Mouse (Mus musculus) embryonic fibroblast, embryonic 13.5 days (primary cell): ENCODE data around the gene Actn4. TPM values are rescaled to one million over a fixed set of nuclear protein-coding genes. Genes with fewer than 3 reads are reported as not detected.
"Not testable (repeated sequence)": the region's sequence is repeated elsewhere in the genome, so short reads cannot be mapped to it uniquely, and the experiment has no call there.

ENCODE experiments used
- H3K27ac ChIP-seq: 2 replicates; pipeline ENCODE4 v1.5.1; 2012; ENCODE audit warnings: low read length, control low read depth, inconsistent platforms; ENCODE audit not compliant: insufficient read depth
- H3K4me1 ChIP-seq: 2 replicates; pipeline ENCODE4 v1.6.1; 2011; ENCODE audit warnings: low read length; ENCODE audit not compliant: control insufficient read depth, insufficient read depth
- H3K4me3 ChIP-seq: 2 replicates; pipeline ENCODE4 v1.5.1; 2011; ENCODE audit warnings: mild to moderate bottlenecking, control low read depth, low read length; ENCODE audit not compliant: insufficient read depth
- CTCF ChIP-seq: IDR thresholded peaks from 2 replicates; pipeline ENCODE4 v1.5.1; 2011; ENCODE audit warnings: mild to moderate bottlenecking, control low read depth, low read length, moderate library complexity, borderline replicate concordance; ENCODE audit not compliant: insufficient read depth
- POLR2A ChIP-seq: IDR thresholded peaks from 2 replicates; pipeline ENCODE4 v1.6.1; 2011; ENCODE audit warnings: low read depth, mild to moderate bottlenecking, control low read depth, low read length, moderate library complexity
- polyA plus RNA-seq: library from polyadenylated mRNA; stranded (reverse); fragments of >200 nt; gene quantifications from 2 replicates; pipeline ENCODE4 v1.2.4, GENCODE M21; 2011; ENCODE audit warnings: low read depth; ENCODE audit not compliant: missing spikeins, insufficient read length

Gene Actn4
- polyA plus RNA-seq, 1 experiment, result 446 TPM

GRCm38 (mm10) chr7:28899972-28900371 lies 62.2 kb downstream of the Actn4 start:
- Histone ChIP-seq H3K4me1 (peaks cover 2% of the 10 kb centered on the region; the same call in 1 of the 2 replicates), H3K27ac (no peak overlapping the region), H3K4me3 (no peak overlapping the region)
- TF ChIP-seq POLR2A, result no peak
- TF ChIP-seq CTCF, result no peak

GRCm38 (mm10) chr7:28897661-28898060 lies 64.5 kb downstream of the Actn4 start:
- Histone ChIP-seq H3K4me1 (0 out of 2 replicates have a peak, but pooled peaks cover 2% of the 10 kb centered on the region), H3K27ac (no peak overlapping the region), H3K4me3 (no peak overlapping the region)
- no peak for TF ChIP-seq CTCF
- TF ChIP-seq POLR2A, result no peak

- Histone ChIP-seq H3K4me1 (no peaks in the 10 kb centered on the region), H3K27ac (no peak overlapping the region), H3K4me3 (no peak overlapping the region)
- no peak for TF ChIP-seq POLR2A
These were observed 67.2 kb downstream of the Actn4 start for GRCm38 (mm10) chr7:28894942-28895341.

GRCm38 (mm10) chr7:28893643-28894265 lies 68.4 kb downstream of the Actn4 start:
- Histone ChIP-seq H3K27ac (no peak overlapping the region), H3K4me1 (no peaks in the 10 kb centered on the region), H3K4me3 (no peak overlapping the region)
- TF ChIP-seq CTCF (peak; percentile 32; the same call in 1 of the 2 replicates), POLR2A (no peak)

DNA sequence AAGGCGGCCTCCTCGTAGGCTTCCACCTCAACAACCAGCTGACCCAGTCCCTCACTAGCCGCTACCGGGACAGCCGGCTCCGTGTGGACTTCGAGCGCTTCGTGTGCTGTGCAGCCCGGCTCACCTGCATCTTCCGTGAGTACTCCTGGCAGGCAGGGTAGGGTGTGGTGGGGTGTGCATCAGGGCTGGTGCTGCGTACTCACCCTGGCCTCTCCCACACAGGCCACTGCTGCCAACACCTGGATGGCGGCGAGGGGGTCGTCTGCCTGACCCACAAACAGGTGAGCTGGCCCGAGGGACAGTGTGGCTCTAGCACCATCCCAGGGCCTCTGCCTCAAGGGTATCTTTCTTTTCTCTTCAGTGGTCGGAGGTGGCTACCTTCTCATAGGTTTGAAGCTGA lies 69.5 kb downstream of the Actn4 start:
- no peaks in the 10 kb centered on the region for H3K4me1 ChIP-seq
- TF ChIP-seq CTCF (no peak), POLR2A (no peak)
- H3K27ac ChIP-seq, result no peak overlapping the region
- no peak overlapping the region for H3K4me3 ChIP-seq

DNA sequence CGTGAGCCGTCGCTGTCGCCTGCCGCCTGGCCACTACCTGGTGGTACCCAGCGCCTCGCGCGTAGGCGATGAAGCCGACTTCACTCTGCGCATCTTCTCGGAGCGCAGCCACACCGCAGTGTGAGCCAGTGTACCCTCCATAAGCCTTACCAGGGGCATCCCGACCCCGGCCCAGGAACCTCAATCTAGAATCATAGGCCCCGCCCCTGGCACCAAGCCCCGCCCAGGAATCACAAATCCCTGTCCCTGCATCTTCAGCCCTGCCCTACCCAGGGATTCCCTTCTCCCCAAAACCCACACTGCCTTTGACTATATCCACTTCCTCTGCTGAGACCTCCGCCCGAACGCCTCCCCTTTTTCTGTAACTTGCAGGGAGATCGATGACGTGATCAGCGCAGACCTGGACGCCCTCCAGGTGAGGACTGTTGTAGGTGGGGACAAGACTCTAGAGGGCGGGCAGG lies 73.4 kb downstream of the Actn4 start:
- Histone ChIP-seq H3K4me3 (no peak overlapping the region), H3K27ac (no peak overlapping the region), H3K4me1 (no peaks in the 10 kb centered on the region)
- TF ChIP-seq CTCF (no peak), POLR2A (no peak)

DNA sequence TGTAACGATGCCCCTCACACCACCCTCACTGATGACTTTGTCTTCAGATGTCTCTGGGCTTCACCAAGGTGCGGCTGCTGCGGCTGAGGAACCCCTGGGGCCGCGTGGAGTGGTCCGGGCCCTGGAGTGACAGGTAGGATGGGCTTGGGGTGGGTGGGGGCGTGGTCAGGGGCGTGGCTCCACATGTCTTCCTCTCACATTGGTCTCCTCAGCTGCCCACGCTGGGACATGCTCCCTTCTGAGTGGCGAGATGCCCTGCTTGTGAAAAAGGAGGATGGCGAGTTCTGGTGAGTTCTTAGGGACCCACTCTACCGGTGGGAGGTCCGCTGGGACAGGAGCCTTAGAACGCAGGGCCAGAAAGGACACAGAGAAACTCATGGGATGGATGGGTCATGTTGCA lies 75.7 kb downstream of the Actn4 start:
- TF ChIP-seq POLR2A (no peak), CTCF (no peak)
- Histone ChIP-seq H3K27ac (no peak overlapping the region), H3K4me1 (no peaks in the 10 kb centered on the region), H3K4me3 (no peak overlapping the region)

GRCm38 (mm10) chr7:28883704-28884103 lies 78.4 kb downstream of the Actn4 start:
- not testable (repeated sequence) for H3K4me1 ChIP-seq, H3K27ac ChIP-seq, H3K4me3 ChIP-seq

DNA sequence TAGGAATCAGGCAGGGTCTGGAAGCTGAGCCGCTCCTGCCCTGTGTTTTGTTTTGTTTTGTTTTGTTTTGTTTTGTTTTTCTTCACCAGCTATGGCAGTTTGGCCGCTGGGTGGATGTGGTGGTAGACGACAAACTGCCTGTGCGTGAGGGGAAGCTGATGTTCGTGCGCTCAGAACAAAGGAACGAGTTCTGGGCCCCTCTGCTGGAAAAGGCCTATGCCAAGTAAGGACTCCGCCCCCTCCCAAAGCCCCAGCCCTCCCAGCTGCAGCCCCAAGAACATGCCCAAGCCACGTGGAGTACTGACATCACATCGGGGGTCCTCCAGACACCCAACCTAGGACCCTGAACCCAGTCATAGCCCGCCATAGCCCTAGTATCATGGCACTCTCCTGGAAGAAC lies 79.1 kb downstream of the Actn4 start:
- TF ChIP-seq CTCF (no peak), POLR2A (no peak)

DNA sequence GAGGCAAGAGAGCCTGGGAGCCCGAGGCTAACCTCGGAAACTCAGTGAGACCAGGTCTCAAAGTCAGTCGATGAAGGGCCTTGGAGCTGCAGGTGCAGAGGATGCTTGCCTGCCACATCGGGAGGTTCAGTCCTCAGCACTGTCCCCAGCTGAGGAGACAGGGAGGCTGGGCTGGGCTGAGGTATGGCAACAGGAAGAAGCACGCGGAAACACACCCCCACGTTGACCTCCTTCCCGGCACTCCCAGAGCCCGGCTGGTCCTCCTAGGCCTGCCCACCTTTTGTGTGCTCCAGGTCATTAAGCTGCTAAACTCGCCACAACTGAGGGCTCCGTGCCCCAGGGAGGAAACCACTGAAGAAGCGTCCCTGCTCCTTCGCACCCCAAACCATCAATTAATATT lies 80.9 kb downstream of the Actn4 start, which contains the start of gene Capn12:
TSS of gene Capn12 (plus strand) at position 224 of the 400 bp plus-strand sequence.
- Histone ChIP-seq H3K4me1 (no peaks in the 10 kb centered on the region), H3K27ac (no peak within 1 kb of the TSS)
- TF ChIP-seq POLR2A, result no peak
- no peak for TF ChIP-seq CTCF

More for the DNA sequence above, 79.1 kb downstream of the Actn4 start:
- Histone ChIP-seq H3K27ac (no peak overlapping the region), H3K4me1 (no peaks in the 10 kb centered on the region), H3K4me3 (no peak overlapping the region)

DNA sequence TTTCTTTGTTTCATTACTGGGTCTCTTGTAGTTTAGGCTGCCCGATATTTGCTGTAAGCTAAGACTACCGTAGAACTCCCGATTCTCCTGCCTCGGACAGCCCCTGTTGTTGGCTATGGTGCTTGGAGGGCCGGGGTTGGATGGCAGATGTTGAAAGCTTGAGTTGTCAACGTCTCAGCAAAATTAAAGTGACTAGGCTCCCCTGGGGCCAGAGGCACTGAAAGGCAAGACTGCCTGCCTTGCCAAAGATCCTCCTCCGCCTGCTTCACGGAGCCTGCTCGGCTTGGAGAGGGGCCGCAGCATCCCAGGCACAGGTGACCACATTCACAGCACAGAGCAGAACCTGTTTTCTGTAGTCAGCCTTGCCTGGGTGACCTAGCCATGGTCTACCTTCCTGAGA lies 81.6 kb downstream of the Actn4 start:
- TF ChIP-seq POLR2A (no peak), CTCF (no peak)
- Histone ChIP-seq H3K4me1 (no peaks in the 10 kb centered on the region), H3K27ac (no peak overlapping the region), H3K4me3 (no peak overlapping the region)

More for the DNA sequence above, 80.9 kb downstream of the Actn4 start, which contains the start of gene Capn12:
- H3K4me3 ChIP-seq, result no peak within 1 kb of the TSS
